Mouse (Mus musculus): ENCODE data around the gene Pih1d1.

DNA sequence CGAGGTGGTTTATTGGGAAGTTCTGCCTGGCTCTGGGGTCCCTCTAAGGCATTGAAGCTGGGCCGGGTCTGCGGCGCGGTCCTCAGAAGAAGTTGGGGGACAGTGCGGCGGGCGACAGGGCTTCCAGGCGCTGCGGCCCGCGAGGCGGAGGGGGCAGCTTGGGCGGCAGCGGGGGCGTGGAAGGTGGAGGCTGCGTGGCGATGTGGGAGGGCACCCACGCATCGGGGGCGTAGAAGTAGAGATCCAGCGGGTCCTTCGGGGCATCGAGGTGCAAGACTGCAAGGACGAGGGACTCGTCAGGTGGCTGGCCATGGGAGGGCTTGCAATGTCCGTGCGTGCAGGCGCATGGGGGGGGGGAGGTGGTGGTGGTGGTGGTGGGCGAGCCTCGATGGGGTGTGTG lies 22.3 kb downstream of the Pih1d1 start:
- TF ChIP-seq CTCF (IDR thresholded peaks at IDR 0.05; ENCODE audit: low read depth, low read length): no peak
- no peak for TF ChIP-seq POLR2A (IDR thresholded peaks at IDR 0.05; ENCODE audit: borderline replicate concordance, low read depth, low read length)

Measured in bone marrow macrophage, adult 2 months (primary cell).